Mouse (Mus musculus) hindbrain, embryonic 12.5 days (tissue): ENCODE measurements at regions not wholly inside any gene's neighbourhood (a gene's known extent, or its start where the extent isn't known, plus 50 kb on each side); places are given as distances from the start of the nearest gene placed in this dataset.
A peak's percentile ranks its signal among the peaks of the same experiment; 100 is the strongest.
"Not testable (repeated sequence)": the region's sequence is repeated elsewhere in the genome, so short reads cannot be mapped to it uniquely, and the experiment has no call there.

Source experiments
- ATAC-seq: fragments of 200-750 bp; cut with Nextera tagmentation; 2 replicates; pipeline ENCODE4 v1.8.0; 2017; ENCODE audit warnings: moderate TSS enrichment; ENCODE audit not compliant: low FRiP score
- H3K27ac ChIP-seq: fragments of 300-500 bp; sonication (generic); 2 replicates; pipeline ENCODE4 v1.5.1; 2016; ENCODE audit warnings: mild to moderate bottlenecking
- H3K27me3 ChIP-seq: fragments of 300-500 bp; sonication (generic); 2 replicates; pipeline ENCODE4 v1.6.1; 2016; ENCODE audit warnings: mild to moderate bottlenecking
- H3K36me3 ChIP-seq: fragments of 300-500 bp; sonication (generic); 2 replicates; pipeline ENCODE4 v1.6.1; 2016; ENCODE audit warnings: mild to moderate bottlenecking
- H3K4me1 ChIP-seq: fragments of 300-500 bp; sonication (generic); 2 replicates; pipeline ENCODE4 v1.6.1; 2016
- H3K4me2 ChIP-seq: fragments of 300-500 bp; sonication (generic); replicated peaks from 2 replicates; pipeline ENCODE4 v1.6.1; 2016; ENCODE audit warnings: mild to moderate bottlenecking
- H3K4me3 ChIP-seq: fragments of 300-500 bp; sonication (generic); 2 replicates; pipeline ENCODE4 v1.5.1; 2016; ENCODE audit warnings: mild to moderate bottlenecking
- H3K9ac ChIP-seq: fragments of 300-500 bp; sonication (generic); 2 replicates; pipeline ENCODE4 v1.6.1; 2016; ENCODE audit warnings: mild to moderate bottlenecking, moderate library complexity
- H3K9me3 ChIP-seq: fragments of 300-500 bp; sonication (generic); replicated peaks from 2 replicates; pipeline ENCODE4 v1.6.1; 2016; ENCODE audit warnings: mild to moderate bottlenecking
- WGBS: fragments of 180-500 bp; shearing (Covaris S2); methylation state at CpG from one replicate; pipeline ENCODE4 v1.1.7; 2016; 5-methylcytosine and 5-hydroxymethylcytosine counted together

- WGBS: 45% methylated on average over 2 of the region's 2 CpGs
- not testable (repeated sequence) for H3K27ac ChIP-seq
Measured at GRCm38 (mm10) chr15:19242962-19243361, 424.2 kb downstream of the Cdh10 start.

GRCm38 (mm10) chr15:19247489-19247888, 428.7 kb downstream of the Cdh10 start:
- ATAC-seq: no peak
- Histone ChIP-seq H3K27me3 (no peaks in the 10 kb centered on the region), H3K4me3 (no peak overlapping the region), H3K4me1 (no peaks in the 10 kb centered on the region), H3K9ac (no peak overlapping the region), H3K36me3 (no peaks in the 10 kb centered on the region), H3K27ac (no peak overlapping the region), H3K9me3 (no peaks in the 10 kb centered on the region), H3K4me2 (no peak overlapping the region)
- WGBS: 76% methylated on average over 4 of the region's 4 CpGs

More at GRCm38 (mm10) chr15:19242962-19243361, 424.2 kb downstream of the Cdh10 start:
- not testable (repeated sequence) for H3K9me3 ChIP-seq, H3K27me3 ChIP-seq, H3K4me2 ChIP-seq, ATAC-seq, H3K4me1 ChIP-seq, H3K4me3 ChIP-seq, H3K36me3 ChIP-seq, H3K9ac ChIP-seq

- H3K27me3 ChIP-seq: no peaks in the 10 kb centered on the region
Measured at GRCm38 (mm10) chr15:19275968-19276826, 457.4 kb downstream of the Cdh10 start.

GRCm38 (mm10) chr15:19316380-19316779, 497.6 kb downstream of the Cdh10 start:
- Histone ChIP-seq H3K36me3 (no peaks in the 10 kb centered on the region), H3K4me2 (no peak overlapping the region), H3K9ac (no peak overlapping the region), H3K4me1 (no peaks in the 10 kb centered on the region), H3K27me3 (no peaks in the 10 kb centered on the region), H3K4me3 (no peak overlapping the region), H3K9me3 (no peaks in the 10 kb centered on the region), H3K27ac (no peak overlapping the region)
- ATAC-seq: no peak
- 95% methylated on average over 1 of the region's 1 CpGs for WGBS

More at GRCm38 (mm10) chr15:19275968-19276826, 457.4 kb downstream of the Cdh10 start:
- Histone ChIP-seq H3K36me3 (no peaks in the 10 kb centered on the region), H3K4me2 (0 out of 2 replicates have a peak overlapping the region, but pooled peaks have one; percentile 7), H3K4me3 (no peak overlapping the region), H3K4me1 (no peaks in the 10 kb centered on the region), H3K27ac (no peak overlapping the region), H3K9ac (no peak overlapping the region), H3K9me3 (no peaks in the 10 kb centered on the region)
- peak; percentile 67; the same call in 1 of the 2 replicates for ATAC-seq
- WGBS: 50% methylated on average over 10 of the region's 10 CpGs

- no peaks in the 10 kb centered on the region for H3K9me3 ChIP-seq
- ATAC-seq: no peak
- H3K4me2 ChIP-seq: no peak overlapping the region
- H3K4me3 ChIP-seq: no peak overlapping the region
- no peak overlapping the region for H3K27ac ChIP-seq
- H3K36me3 ChIP-seq: no peaks in the 10 kb centered on the region
- H3K27me3 ChIP-seq: no peaks in the 10 kb centered on the region
- H3K4me1 ChIP-seq: no peaks in the 10 kb centered on the region
- WGBS: 68% methylated on average over 1 of the region's 1 CpGs
- H3K9ac ChIP-seq: no peak overlapping the region
Measured at GRCm38 (mm10) chr15:19356322-19356721, 537.6 kb downstream of the Cdh10 start.

- Histone ChIP-seq H3K4me1 (no peaks in the 10 kb centered on the region), H3K4me2 (no peak overlapping the region), H3K27ac (no peak overlapping the region), H3K36me3 (no peaks in the 10 kb centered on the region), H3K4me3 (no peak overlapping the region), H3K9me3 (no peaks in the 10 kb centered on the region), H3K27me3 (no peaks in the 10 kb centered on the region), H3K9ac (no peak overlapping the region)
- WGBS: 41% methylated on average over 3 of the region's 3 CpGs
- no peak for ATAC-seq
Measured at GRCm38 (mm10) chr15:19360650-19361049, 541.9 kb downstream of the Cdh10 start.

GRCm38 (mm10) chr15:19389951-19390350, 571.2 kb downstream of the Cdh10 start:
- Histone ChIP-seq H3K36me3 (no peaks in the 10 kb centered on the region), H3K9me3 (no peaks in the 10 kb centered on the region), H3K27me3 (no peaks in the 10 kb centered on the region), H3K4me1 (no peaks in the 10 kb centered on the region), H3K9ac (no peak overlapping the region), H3K4me2 (no peak overlapping the region), H3K4me3 (no peak overlapping the region), H3K27ac (no peak overlapping the region)
- 86% methylated on average over 4 of the region's 4 CpGs for WGBS
- ATAC-seq: no peak

GRCm38 (mm10) chr15:19391250-19391982, 572.7 kb downstream of the Cdh10 start:
- no peak for ATAC-seq

GRCm38 (mm10) chr15:19395681-19396080, 576.9 kb downstream of the Cdh10 start:
- Histone ChIP-seq H3K27ac (no peak overlapping the region), H3K4me2 (no peak overlapping the region), H3K36me3 (no peaks in the 10 kb centered on the region), H3K9ac (no peak overlapping the region), H3K4me1 (no peaks in the 10 kb centered on the region), H3K27me3 (no peaks in the 10 kb centered on the region), H3K4me3 (no peak overlapping the region), H3K9me3 (no peaks in the 10 kb centered on the region)
- ATAC-seq: no peak
- 94% methylated on average over 1 of the region's 1 CpGs for WGBS

More at GRCm38 (mm10) chr15:19391250-19391982, 572.7 kb downstream of the Cdh10 start:
- no peak overlapping the region for H3K9ac ChIP-seq
- H3K4me1 ChIP-seq: no peaks in the 10 kb centered on the region
- H3K4me3 ChIP-seq: no peak overlapping the region
- no peak overlapping the region for H3K4me2 ChIP-seq
- no peaks in the 10 kb centered on the region for H3K36me3 ChIP-seq
- H3K9me3 ChIP-seq: no peaks in the 10 kb centered on the region
- H3K27ac ChIP-seq: no peak overlapping the region
- no peaks in the 10 kb centered on the region for H3K27me3 ChIP-seq
- WGBS: 78% methylated on average over 6 of the region's 6 CpGs
